Mouse (Mus musculus): ENCODE measurements around the gene Tsacc.
"Not testable (repeated sequence)": the region's sequence is repeated elsewhere in the genome, so short reads cannot be mapped to it uniquely, and the experiment has no call there.

The Tsacc gene

DNA sequence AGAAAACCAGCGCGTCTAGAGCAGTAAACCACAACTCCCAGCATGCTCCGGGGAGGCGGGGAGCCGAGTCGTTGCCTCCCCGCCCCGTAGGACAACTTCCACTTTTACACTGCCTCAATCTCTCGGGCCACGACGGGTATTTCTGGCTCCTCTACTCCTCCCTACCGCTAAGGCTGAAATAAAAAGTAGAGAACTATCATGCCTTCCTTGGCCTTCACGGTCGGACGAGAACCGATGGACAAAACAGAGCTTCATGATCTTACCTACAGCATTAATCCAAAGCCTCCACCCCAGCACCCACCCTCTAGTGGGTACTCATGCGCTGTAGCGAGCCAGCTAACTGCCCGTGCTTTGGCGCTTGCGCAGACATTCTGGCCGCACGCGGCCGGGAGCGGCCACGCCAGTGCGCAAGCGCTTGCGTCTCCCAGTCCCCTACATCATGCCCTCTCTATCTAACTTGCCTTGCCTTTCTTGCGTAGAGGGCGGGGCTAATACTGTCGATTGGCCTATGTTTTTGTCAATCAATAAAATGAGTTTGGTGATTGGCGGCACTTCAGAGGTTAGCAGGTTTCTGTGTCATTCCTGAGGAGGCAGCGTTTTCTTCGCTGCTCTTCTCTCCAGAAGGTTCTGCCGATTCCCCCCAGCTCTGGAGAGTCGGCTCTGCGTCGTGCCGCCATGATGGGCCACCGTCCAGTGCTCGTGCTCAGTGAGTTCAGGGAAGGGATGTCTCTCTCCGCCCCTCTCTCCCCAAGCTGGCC lies at the start of gene Tsacc, which contains the start of gene Cct3:
Gene Tsacc, minus strand, starts transcription at position 439 of the 758 bp plus-strand sequence.
Gene Cct3, plus strand, starts transcription at position 556 of the 758 bp plus-strand sequence.
- peak; percentile 90 for DNase-seq (ENCODE audit: low spot score)

DNA sequence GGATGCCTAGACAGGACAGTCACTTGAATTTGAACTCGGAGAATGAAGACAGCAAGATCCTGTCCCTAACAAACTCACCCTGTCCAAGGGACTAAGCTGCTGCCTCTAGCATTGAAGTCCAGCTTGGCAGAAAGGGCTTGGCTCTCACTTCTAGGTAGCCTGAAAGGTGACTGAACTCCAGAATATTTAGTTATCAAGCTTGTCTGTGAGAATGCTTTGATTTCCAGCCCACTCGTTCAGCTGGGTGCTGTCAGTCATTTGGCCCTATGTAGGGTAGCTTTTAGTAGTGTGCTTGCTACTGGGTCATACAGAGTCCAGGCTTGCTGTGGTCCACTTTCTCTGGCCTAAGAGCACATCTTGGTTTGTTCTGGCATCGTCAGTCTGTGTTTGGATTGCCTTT lies 42.2 kb upstream of the Tsacc start:
- no peak for DNase-seq (ENCODE audit: low spot score)

DNA sequence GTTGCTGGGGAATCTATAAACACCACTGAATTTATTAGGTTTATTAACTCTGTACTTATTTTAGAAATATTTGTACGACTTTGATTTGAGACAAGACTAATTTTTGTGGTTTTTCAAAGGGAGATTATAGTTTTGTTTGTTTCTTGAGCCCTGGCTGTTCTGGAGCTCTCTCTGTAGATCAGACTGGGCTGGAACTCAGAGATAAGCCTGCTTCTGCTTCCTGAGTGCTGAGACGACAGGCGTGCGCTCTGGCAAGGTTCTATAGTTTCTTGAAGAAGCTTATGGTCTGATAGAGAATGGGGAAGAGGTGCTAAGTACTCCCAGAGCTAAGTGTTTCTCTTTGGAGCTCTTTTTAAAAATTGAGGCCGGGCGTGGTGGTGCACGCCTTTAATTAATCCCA lies 41.5 kb upstream of the Tsacc start:
- DNase-seq (ENCODE audit: low spot score) = no peak

DNA sequence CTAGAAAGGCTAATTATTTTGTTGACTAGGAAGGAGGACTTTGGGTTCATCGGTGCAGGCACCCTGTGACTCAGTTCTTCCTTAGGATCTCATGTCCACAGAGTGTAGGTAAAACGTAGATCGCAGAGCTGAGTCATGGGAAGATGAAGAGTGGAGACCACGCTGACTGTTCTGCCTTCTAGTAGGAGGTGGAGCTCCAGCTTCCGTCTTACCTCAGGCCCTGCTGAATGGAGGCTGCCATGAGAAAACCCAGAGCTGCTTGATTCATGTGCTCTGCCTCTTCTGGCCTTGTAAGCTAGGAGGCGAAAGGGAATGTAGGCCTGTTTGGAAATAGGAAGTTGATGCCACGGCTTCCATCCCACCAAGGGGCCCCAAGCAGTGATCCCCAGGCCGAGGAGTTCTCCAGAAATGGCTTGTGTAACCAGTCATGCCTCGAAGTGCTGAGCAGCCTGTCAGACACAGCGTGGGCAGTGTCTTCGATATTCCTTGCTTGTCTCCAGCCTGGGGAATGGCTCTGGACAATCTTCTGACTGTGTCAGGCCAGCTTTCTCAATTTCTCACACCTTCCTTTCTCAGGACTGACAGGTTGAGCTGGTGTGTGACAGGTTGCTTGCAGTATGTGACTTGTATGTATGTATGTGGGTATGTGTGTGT lies 40.7 kb upstream of the Tsacc start:
- no peak for DNase-seq (ENCODE audit: low spot score)

DNA sequence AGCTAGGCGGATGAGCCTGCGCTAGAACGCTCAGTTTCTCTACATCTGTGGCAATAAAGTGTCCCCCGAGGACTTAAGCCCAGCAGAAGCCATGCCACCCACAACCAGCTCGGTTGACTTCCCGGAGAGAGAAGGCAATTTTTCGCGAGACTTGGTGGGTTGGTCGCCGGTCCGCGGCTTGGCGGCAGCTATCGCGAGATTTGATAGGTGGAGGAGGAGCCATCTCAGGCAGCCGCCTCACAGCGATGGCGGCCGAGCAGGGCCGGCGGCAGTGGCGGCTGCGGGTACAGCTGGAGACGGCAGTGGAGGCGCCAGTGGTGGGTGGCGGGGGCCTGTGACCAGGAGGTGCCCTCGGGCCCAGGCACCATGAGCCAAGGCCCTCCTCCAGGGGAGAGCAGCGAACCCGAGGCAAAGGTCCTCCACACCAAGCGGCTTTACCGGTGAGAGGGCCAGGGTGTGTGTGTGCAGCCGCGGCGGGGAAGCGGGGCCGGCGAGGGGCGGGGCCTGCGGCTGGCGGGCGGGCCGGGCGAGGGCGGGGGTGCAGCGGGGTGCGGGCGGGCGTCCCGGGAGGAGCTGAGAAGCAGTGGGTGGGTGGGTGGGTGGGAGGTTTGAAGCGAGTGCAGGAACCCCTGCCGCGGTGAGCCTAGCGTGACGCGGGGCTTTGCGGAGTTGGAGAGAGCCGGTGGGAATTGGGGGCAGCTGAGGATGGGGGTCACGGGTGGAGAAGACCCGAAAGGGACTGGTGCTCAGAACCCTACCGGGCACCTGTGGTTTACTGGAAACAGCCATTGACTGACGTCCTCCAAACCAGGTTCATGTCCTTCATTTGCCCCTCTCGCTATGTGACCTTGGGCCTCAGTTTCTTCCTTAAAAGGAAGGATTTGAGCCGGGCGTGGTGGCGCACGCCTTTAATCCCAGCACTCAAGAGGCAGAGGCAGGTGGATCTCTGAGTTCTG lies 39.5 kb upstream of the Tsacc start, which contains the start of the genes Tmem79 and Smg5:
Gene Tmem79, minus strand, starts transcription at position 91 of the 956 bp plus-strand sequence.
Gene Smg5, plus strand, starts transcription at position 203 of the 956 bp plus-strand sequence.
- DNase-seq (ENCODE audit: low spot score) = peak; percentile 97

DNA sequence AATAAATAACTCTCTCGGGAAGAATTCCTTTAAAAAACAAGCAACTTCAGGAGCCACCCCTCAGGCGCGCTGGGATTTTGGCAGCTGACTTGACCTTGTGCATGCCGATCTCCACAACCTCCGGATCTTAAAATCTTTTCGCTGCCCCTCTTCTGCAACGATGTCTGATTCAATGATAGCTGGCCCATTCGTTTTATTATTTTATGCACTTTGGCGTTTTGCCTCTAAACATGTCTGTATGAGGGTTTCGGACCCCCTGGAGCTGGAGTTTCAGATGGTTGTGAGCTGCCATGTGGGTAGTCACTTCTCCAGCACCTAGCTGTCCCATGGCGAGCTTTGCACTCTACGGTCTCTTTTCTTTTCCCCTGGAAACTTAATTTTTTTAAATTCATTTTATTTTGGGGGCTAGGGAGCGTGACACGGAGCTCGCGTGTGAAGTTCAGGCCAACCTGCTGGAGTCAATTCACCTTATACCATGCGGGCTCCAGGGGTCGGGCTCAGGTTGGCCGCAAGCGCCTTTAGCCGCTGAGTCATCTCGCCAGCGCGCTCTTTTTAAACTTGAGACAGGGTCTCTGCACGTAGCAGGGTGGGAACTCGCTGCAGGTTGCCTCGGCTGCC lies 38.7 kb upstream of the Tsacc start:
- DNase-seq (ENCODE audit: low spot score) = no peak

DNA sequence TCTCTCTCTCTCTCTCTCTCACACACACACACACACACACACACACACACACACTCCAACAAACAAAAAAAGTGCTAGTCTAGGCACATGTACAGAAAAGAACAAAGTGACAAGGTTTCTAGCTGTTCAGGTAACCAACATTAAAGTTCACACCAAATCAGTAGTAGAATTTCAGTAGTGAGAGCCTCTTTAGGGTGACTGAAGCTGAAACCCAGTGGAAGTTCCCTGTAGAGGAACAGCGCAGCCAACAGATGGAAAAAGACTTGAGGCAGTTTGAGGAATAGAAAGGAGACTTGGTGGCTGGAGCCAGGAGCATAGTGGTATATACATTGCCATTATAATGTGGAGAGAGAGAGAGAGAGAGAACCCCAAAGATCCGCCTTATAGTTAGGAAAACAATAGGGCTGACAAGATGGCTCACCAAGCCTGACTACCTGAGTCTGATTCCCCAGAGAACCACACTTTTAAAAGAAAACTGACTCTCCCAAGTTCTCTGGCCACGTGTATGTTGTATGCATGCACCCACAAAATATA lies 38.2 kb upstream of the Tsacc start:
- DNase-seq (ENCODE audit: low spot score) = no peak

DNA sequence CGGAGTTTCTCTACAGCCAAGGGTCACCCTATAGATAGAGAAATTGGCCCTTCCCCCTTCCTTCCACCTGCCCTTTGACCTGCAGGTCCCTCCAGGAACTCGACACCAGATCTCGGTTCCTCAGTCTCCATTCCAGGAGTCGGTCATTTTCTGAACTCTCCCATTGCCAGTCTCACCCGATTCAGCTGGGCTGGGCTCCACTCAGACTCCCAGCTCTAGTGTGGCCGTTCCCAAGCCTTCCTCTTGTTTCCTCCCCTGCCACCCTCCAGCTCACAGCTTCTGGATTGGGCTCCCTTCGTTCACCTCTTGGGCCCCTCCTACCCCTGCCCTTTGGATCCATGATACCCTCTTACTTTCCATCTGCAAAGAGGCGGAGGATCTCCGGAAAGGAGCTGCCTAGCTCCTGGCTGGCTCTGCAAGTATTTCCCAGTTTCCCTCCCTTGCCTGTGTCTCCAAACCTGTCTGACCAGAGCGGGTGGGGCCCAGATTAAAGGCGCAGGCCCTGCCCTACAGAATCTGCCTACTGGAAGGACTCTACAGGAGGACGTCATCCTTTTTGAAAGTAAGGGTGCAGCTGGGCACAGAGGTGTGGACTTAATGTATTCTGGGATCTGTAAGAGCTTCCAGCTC lies 37.3 kb upstream of the Tsacc start:
- DNase-seq (ENCODE audit: low spot score) = no peak

DNA sequence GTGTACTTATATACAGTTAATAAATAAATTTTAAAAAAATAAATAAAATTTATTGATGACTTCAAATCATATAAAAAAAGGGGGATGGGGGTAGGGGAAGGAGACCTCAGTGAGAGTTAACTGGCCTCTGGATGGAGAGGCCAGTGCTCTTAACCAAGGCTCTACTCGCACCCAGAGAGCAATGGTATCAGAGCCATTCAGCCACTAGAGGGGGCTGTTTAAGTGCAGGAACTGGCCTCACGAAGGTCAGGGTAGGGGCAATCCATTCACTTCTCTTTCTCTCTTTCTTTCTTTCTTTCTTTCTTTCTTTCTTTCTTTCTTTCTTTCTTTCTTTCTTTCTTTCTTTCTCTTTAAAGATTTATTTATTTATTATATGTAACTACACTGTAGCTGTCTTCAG lies 34.5 kb upstream of the Tsacc start:
- peak; percentile 43 for DNase-seq (ENCODE audit: low spot score)

DNA sequence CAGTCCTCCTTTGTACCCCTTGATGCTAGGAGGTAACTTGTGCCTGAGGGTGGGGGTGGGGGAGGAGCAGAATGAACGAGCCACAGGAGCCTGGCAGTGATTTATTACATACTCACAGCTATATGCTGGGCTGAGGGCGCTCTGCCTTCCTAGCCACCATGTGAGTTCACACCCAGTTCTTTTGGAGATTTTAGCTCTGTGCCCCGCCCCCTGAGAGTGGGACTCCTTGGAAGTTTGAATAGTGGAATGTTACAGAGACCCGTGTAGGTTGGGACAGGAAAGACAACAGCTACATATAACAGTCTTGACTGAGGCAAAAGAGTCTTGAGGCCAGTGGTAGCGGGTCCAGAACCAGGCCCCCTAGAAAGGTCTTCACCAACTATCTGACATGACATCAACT lies 32.2 kb upstream of the Tsacc start:
- no peak for DNase-seq (ENCODE audit: low spot score)

DNA sequence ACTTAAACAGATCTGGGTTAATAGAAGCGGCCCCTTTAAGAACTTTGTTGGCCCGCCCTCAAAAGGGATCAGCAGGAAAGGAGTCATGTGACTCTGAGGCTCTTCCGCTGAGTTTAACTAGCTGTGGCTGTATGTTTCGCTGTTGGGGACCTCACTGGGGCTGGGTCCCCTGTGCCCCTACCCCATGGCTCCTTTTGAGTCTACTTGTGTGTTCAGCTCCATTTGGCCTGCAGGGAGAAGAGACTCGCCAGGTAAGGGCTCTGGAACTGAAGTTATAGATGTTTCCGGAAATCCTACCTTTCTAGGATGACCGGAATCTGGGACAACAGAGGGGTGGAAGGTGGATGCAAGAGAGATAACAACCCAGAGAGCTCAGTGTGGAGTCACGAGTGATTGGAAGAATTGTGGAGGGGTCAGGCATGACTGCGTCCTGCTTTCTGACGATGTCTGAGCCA lies 28.2 kb upstream of the Tsacc start, which contains the start of gene Glmp:
Gene Glmp, plus strand, starts transcription at position 73 of the 455 bp plus-strand sequence.
- peak; percentile 25 for DNase-seq (ENCODE audit: low spot score)

DNA sequence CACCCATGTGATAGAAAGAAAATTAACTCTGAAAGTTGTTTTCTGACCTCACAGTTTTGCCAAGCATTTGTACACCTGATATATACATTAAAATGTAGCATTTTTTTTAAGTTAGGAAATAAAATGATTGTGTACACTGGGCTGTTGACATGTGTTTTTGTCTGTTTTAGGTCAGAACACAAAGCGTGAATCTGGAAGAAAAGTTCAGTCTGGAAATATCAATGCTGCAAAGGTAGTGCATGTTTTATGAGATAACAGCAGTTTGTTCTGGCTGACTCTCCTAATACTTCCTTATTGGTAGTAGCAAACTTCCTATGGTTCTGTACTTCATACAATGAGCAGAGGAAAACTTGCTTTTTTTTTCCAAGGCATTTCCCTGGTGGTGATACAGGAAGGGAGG lies 2.4 kb upstream of the Tsacc start:
- DNase-seq (ENCODE audit: low spot score) = no peak

DNA sequence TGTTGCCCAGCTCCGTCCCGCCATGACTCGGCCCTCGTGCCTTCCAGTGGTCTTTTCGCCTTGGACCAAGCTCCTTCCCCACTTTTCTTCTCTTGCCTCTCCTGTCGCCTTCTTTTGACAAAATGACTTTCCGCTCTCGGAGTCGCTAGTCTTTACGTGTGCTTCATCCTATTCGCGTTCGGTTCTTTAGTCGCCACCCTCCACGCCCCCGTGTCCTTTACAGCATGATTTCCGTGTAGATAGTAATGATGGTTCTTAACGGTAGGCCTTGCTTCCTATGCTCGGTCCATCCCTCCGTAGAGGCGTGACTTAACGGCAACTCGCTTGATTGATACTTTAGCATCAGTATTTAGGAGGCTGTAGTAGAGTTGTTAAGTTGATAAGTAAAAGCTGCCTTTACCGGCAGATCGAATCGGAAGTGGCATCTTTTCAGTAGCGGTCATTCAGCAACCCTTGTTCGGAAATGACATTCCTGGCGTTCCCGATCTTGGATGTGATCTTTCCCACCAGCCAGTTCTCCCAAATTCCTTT lies 587 bp upstream of the Tsacc start:
- no peak for DNase-seq (ENCODE audit: low spot score)

DNA sequence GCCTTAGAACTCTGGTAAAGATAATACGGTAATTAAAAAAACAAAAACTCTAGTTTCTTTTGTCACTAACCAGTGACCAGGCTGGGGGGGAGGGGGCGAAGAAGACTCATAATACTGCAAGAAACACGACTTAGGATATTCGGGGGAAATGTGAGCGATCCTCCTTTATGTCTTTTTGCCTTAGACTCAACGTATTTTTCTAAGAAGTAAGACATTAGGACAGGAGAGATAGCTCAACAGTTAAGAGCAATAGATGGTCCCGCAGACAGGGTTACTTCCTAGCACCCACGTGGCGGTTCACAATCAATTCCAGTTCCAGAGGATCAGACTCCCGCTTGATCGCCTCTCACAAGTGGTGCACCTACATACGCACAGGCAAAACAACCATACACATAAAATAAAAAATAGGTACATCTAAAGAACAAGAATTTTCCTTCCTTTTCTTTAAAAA lies 664 bp downstream of the Tsacc start:
- no peak for DNase-seq (ENCODE audit: low spot score)

DNA sequence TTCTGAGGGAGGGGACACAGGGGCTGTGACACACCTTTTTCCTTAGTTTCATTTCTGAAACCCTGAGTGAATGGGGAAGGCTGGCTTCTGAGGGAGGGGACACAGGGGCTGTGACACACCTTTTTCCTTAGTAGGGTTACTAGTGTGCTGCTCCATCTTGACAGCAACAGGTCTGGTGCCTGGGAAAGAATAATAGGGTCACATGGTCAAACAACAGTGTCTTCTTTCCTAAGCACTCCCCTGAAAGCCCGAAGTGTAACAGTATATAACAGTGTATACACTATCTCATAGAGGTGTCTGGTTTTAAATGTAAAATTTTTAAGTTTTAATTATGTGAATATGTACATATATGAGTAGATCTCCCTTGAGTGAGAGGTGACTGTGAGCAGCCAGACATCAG lies 1.5 kb downstream of the Tsacc start:
- DNase-seq (ENCODE audit: low spot score) = not testable (repeated sequence)

DNA sequence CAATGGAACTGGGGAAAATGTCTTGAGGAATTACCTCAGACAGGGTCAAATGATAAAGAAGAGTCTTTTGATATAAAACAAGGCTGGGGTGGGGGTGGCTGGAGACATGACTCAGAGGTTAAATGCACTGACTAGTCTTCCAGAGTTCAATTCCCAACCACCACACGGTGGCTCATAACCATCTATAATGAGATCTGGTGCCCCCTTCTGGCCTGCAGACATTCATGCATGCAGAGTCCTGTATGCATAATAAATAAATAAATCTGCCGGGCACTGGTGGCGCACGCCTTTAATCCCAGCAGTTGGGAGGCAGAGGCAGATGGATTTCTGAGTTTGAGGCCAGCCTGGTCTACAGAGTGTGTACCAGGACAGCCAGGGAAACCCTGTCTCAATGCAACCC lies 4.8 kb downstream of the Tsacc start:
- DNase-seq (ENCODE audit: low spot score) = no peak

DNA sequence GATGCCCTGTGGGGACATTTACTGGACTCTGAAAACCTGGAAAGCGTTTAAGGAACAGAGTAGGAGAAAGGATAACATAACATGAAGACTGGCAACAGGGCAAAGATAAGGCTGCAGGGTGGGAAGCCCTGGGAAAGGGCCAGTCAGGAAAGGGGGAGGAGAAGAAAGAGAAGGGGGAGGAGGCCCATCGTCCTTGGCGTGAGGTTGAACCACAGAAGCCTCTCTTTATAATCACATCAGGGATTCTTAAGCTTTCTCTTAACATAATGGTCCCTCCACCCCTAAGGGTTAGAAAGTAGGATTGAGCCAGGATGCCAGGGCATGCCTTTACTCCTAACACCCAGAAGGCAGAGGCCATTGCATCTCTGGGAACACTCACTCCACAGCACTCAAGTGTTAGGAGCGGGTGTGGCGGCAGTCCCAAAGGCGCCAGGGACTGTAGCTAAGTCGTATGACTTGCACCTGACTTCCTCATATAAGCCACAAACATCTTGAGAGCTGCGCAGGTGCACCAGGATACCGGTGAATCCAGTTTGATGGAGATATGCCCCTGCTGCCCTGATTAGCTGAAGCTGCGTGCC lies 8.6 kb downstream of the Tsacc start:
- DNase-seq (ENCODE audit: low spot score) = not testable (repeated sequence)

DNA sequence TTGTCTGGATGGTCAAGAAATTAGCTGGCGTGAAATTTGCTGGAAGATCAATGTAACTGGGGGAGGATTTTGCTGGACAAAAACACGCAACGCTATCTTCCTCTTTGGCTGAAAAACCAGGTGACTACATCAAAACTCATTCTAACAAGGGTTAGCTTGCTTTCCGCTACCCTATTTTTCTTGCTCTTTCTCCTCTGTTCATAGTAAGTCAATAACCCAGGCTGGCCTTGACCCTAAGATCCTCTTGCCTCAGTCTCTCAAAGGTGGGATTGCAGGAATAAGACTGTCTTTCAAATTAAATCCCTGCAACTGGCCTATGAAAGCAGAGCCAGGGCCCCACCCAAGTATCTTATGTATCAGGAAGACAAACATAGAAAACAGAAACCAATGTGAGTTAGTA lies 9.7 kb downstream of the Tsacc start, which contains the start of gene Gm38392:
Gene Gm38392, minus strand, starts transcription at position 101 of the 400 bp plus-strand sequence.
- DNase-seq (ENCODE audit: low spot score) = no peak

DNA sequence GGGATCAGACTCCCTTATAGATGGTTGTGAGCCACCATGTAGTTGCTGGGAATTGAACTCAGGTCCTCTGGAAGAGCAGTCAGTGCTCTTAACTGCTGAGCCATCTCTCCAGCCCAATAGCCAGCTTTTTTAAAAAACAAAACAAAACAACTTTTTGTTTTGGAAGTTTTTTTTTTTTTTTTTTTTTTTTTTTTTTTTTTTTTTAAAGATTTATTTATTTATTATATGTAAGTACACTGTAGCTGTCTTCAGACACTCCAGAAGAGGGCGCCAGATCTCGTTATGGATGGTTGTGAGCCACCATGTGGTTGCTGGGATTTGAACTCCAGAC lies 11.3 kb downstream of the Tsacc start:
- not testable (repeated sequence) for DNase-seq (ENCODE audit: low spot score)
